Mouse (Mus musculus) mouse embryonic stem cell (cell line): ENCODE measurements around the gene Capsl.

Experiments used
- in situ Hi-C, 2 experiments: fragments of 300-500 bp; cut with MboI; formaldehyde crosslinking; loops; 1 replicate in 1 of 2; 3 replicates in 1 of 2; pipeline ENCODE4 v1.14.3; 2019 to 2020; ENCODE audit warnings: low sequenced_read_pairs in 2 of 2, low pct_unique_long_range_greater_than_20kb in 1 of 2, mixed read lengths in 1 of 2; ENCODE audit not compliant: unreplicated experiment in 1 of 2

The Capsl gene

DNA sequence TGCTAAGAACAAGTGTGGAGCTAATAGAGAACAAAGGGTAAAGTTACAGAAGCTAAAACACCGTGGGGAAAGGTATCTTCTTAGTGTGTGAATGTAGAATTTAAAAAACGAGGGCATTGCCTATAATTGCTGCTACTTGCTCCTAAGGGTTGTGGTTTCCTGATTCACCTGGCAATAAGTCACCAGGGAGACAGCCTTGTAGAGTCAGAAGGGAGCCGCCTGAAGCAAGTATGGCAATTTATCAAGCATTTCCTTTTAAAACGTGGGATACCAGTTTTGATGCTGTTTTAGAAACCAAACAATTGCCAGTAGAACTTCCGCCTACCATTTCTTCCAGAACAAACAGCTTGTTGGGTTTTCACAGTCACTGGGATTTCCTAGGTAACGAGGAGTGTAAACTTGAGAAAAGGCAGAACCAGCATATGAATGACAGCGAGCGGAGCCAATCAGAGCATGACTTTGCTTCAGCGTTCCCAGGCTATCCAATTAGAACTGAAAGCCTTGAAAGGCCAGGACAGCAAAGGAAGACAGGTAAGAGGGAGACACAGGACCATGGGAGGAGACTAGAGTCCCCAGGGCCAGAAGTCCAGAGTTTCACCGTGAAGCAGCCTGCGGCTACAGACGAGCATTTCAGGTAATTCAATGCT is at the start of gene Capsl:
Capsl (plus strand) TSS at position 495 of the 647 bp plus-strand sequence.
- in situ Hi-C loops = no loop called here

DNA sequence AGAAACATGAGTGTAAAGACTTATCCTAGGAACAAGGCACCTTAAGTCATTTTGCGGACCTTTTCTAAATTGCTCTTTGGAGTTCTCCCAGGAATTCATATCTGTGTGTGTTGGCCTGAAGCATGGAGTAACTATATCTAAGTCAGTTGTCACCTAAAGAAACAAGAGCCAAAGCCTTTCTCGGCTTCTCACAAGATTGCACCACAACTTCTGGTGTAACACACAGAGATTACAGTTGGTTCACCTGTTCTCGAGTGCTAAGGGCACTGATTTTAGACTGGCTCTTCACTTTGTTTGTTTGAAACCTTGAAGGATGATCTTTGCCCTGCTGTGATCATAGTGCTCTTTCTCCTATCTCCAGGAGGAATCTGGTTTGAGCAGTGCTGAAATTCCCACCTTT is 26.4 kb upstream of the Capsl start:
- in situ Hi-C loops = no loop called here

DNA sequence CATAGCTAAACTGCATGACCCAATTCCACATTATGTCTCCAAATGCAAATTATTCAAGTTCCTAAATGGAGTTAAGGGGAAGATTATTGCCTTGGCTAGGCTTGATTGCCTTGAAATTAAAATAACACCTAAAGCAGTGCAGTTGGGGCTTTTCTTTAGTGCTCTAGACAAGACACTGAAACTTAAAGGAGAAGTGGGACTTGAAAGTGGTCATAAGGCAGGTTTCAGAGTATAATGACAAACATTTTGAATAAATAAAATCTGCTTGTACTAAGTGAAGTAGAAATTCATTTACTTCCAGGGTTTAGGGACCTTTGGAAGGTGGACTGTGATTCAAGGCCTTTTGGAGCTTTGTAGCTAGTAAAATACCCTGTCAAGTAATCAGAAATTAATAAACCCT is 14.7 kb upstream of the Capsl start:
- in situ Hi-C loops = no loop called here

DNA sequence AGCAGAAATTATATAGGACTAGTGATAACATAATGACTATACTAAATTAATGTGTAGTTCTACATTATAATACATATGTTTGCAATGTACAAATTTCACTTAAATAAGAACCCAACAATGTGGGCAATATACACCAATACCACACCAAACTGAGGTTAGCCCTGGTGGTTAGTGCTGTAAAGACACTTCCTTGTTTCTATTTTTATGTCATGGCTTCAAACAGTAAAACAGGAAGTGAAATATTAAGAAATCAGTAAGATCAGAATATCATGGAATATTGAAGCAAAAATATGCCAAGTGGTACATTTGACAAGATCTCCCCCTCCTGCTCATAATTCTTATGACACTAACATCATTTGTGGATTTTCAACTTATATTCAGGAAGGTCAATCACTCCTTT is 8.0 kb upstream of the Capsl start:
- in situ Hi-C loops = no loop called here

DNA sequence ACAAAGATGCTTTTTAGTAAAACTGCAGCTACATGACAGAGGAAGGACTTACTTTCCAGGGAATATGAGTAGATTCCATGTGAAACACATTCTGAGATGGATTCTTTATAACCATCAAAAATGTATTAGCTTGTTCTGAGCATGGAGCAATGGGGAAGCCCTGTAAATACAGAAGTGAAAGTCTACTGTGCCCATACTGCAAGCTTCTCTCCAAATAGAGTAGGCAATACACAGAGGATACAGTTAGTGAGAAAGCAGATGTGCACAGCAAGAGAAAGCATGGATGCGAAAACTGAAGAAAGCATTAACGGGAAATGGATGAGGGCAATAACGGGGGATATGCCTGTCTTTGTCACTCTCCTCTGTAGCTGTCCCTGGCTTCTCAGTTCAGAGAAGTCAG is 6.0 kb upstream of the Capsl start:
- in situ Hi-C loops = no loop called here

DNA sequence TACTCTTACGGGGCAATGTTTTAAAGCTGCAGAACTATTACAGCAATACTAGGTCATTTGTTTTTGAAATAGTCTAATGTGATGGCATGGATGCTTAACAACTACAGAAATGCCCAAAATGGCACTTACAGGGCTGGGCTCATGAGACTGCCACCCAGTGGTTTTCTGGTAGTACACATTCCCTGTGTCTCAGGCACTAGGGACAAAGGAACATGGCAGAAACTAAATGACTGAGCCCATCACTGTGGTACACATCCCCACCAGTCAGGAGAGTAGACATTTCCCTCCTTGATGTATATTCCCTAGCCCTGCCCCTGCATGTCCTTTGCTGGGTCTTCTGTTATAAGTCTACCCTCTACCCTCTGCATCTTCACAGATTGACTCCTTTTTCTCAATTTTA is 16.2 kb downstream of the Capsl start:
- in situ Hi-C loops = loop anchor here in 1 of 2 experiments (25.0 kb wide), 3 partner anchors 285 to 985 kb away; partner anchors contain the start of gene Spef2

DNA sequence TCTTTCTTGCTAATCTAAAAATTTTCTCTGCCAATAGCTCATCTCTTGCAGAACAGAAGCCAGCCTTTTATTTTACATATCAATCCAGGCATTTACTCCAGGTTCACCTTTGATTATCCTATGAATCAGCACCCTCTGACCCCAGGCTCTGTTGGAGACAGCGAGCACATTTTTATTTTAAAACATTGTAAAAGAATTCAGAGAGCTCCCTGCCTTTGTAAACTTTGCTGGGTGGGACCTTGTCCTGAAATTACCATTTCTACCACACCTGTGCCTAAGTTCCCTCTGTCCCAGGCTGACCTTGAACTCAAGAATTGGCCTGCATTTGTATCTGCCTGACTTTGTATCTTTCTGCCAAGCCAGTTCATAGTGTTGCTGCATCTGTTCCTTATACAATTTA is 17.0 kb downstream of the Capsl start:
- in situ Hi-C loops = loop anchor here in 1 of 2 experiments (25.0 kb wide), 3 partner anchors 284 to 984 kb away; partner anchors contain the start of gene Spef2

DNA sequence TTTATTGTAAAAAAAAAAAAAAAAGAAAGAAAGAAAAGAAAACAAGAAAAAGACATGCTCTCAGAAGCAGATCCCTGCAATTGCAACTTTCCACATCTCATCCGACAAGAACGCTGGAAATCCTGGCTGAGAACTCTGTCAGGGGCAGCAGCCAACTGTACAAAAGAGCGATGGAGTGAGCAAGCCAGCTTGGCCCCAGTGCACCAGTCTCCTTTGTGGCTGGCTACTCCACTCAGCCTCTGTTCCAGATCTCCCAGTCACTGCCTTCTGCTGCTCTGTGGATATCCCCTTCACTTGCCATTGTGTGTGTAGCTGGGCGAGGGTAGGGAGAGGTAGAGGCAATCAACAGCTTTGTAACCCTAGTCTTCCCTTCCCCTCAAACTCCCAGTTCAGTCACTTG is 18.4 kb downstream of the Capsl start:
- in situ Hi-C loops = loop anchor here in 1 of 2 experiments (25.0 kb wide), 3 partner anchors 283 to 983 kb away; partner anchors contain the start of gene Spef2

DNA sequence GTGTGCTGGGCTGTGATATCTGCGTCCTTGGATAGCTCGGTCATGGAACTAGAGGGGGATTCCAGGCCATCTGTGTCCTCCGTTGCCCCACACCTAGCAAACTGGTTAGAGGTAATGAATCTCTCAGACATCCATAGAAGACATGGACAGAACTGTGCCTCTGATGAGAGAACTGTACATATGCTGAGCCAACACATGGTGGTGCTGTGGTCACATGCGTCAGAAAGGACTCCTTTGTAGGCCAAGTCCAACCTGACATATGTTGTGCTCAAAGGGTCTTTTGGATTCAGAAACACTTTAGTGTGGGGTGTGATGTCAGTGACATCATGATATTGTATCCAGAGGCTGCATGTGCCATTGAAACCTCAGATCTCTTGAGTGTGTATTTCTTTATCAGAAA is 19.4 kb downstream of the Capsl start:
- in situ Hi-C loops = loop anchor here in 1 of 2 experiments (25.0 kb wide), 3 partner anchors 282 to 982 kb away; partner anchors contain the start of gene Spef2

DNA sequence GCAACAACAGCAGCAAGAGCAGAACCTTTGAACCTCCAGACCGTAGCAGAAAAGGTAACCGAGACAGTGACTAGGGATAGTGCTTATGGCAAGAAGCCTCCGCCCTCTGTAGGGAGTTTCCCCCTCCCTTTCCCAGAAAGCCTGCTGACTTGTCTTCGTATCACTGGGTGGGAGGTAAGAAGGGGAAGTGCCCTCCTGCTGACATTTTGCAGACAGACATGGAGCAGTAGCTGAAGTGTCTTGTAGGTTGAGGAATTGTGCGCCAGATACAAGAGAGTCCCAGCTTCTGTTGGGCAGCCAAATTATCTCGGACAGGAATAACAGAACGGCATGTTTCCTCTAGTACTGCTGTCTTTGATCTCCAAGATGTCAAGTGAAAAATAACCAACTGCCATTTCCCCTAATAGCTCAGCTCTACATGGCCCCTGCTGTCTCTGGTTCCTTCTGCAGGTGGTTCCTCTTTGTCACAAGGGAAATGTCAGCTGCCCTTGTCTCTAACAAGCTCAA is 27.7 kb downstream of the Capsl start:
- in situ Hi-C loops = loop anchor here in 1 of 2 experiments (25.0 kb wide), 3 partner anchors 274 to 974 kb away; partner anchors contain the start of gene Spef2

DNA sequence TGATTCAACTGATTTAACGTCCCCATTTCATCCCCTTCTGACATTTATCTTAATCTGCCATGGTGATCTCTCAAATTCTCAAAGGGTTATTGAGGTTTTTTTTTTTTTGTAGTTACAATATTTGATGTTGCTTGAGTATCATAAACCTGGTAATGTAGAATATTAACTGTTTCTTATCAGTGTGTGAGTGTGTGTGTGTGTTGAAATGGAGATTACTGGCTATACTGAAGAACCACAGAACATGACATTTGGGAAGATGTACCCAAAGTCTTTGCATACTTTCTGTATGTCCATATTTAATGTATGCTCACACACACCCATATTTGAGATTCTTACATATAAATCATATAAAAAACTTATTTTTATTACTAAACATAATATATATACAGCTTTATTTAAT is 28.2 kb downstream of the Capsl start:
- in situ Hi-C loops = loop anchor here in 1 of 2 experiments (25.0 kb wide), 3 partner anchors 273 to 973 kb away; partner anchors contain the start of gene Spef2

DNA sequence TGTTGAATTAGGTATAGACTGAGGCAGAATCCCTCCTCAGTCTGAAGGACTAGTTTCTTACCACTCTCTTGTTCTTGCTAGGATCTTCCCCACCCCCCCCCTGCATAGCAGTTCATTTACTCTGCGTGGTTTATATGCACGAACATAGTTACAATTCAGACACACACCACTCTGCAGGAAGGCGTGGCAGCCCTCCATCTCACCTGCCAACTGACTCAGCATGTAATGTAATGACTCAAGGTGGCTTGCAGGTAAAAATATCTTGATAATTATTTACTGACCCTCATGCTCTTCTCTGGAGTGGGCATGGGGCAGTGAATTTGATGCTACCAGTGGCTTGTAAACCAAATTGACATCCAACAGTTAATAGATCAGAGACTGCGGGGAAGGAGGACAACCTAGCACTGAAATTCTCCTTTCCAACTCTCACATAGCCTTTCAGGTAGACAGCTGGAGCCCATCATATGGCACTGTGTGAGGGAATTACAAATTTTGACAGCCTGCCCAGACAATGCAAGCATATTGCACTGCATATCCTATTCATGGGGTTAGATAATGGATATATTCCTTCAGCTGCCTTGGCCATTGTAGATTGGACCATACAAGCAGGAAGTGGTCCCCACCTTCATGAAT is 35.3 kb downstream of the Capsl start:
- in situ Hi-C loops = loop anchor here in 1 of 2 experiments (25.0 kb wide), 3 partner anchors 266 to 966 kb away; partner anchors contain the start of gene Spef2

DNA sequence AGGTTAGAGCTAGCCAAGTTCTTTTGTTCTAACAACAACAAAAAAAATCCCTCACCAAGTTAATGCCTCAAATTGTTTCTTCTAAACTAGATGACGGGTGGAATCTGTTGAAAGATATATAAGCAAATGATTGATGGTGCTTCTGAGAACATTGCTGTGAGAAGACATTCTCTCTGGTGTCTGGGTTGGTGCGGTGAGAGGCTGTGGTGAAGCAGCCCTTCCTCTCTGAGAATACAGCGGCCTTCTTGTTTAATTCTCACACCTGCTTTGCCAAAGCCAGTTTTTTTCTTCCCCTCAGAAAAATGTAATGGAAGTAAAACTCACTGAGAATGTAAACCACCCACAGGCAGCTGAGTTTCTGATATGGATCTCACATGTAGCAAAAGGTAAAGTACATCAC is 36.3 kb downstream of the Capsl start:
- in situ Hi-C loops = loop anchor here in 1 of 2 experiments (25.0 kb wide), 3 partner anchors 265 to 965 kb away; partner anchors contain the start of gene Spef2

DNA sequence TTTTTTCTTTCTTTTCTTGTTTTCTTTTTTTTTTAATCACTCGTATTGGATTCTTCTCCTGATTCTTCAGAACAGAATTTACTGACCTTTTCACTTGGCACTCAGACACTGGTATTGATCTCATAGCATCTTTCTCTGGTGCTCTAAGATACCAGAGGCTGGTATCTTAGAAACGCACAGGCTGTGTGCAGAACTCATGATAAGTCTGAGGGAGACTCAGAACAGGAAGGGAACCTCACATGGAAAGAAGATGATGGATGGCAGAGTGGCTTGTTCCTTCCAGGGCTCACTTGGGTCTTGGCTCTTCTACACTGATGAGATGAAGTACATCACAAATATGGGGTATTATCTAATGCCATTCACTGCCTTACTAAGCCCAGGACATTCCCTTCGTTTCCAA is 36.8 kb downstream of the Capsl start:
- in situ Hi-C loops = loop anchor here in 1 of 2 experiments (25.0 kb wide), 3 partner anchors 265 to 965 kb away; partner anchors contain the start of gene Spef2

DNA sequence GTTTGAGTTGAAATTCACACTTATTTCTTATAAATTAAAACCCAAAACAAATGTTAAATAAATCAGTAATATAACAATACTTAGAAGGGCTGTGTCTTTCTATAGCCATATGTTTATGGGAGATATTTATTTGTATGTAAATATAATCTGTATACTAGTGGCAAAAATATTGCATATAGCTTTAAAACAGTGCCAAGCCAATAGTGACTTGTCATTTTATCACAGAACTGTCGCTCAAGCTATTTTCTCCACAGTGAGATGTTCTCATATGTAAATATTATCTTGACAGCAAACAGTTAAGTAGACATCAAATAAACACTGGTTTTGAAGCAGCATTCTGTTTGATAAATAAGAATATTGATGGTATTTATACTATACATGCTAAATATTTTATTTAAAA is 37.4 kb downstream of the Capsl start:
- in situ Hi-C loops = loop anchor here in 1 of 2 experiments (25.0 kb wide), 3 partner anchors 264 to 964 kb away; partner anchors contain the start of gene Spef2

DNA sequence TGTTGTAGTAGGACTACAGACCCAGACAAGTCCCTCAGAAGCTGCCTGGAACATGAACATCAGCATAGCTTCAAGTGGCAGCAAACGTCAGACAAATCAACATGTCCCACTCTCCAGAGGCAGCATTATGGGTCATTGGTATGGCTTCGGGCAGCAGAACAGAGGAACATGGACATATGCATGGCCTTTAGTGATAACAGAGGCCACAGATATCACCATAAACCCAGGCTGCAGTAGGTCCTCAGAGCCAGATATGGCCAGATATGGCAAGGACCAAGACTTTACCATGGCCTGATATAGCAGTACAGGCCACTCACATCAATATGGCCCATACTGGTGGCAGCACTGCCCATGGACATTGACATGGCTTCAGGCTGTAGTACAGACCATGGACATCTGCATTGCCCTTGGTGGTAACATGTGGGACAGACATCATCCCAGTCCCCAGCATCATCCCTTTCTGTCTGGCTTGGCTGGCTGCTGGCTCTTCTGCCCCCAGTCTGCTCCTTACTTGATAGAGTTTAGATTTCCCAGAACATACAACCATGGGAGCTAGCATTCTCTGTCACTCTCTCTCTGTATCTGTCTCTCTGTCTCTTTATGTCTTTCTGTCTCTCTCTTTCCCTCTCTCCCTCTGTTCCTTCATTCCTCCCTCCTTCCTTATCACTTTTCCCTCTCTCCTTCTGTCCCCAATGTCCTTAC is 53.7 kb downstream of the Capsl start:
- in situ Hi-C loops = no loop called here

DNA sequence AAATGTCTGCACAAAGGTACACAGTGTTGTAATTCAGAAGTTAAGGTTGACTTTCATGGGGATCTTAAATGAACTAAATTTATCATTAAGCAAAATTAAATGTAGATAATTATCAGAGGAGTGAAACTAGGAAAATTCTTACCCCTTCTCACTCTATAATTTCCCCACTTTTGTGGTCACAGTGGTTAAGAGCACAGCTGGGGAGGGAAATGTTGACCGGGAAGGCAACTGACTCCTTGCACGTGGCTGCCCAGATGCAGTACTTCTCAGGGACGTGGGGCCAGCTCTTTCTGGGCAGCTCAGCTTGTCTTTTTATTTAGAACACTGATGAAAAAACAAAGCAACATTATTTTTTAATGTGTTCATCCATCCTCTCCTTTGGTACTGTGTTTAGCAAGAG is 56.2 kb downstream of the Capsl start:
- in situ Hi-C loops = no loop called here
